Mouse (Mus musculus): ENCODE data around the gene Hesx1. TPM values are rescaled to one million over a fixed set of nuclear protein-coding genes. Genes with fewer than 3 reads are reported as not detected.

Hesx1 gene
- not detected for total RNA-seq (2023)

DNA sequence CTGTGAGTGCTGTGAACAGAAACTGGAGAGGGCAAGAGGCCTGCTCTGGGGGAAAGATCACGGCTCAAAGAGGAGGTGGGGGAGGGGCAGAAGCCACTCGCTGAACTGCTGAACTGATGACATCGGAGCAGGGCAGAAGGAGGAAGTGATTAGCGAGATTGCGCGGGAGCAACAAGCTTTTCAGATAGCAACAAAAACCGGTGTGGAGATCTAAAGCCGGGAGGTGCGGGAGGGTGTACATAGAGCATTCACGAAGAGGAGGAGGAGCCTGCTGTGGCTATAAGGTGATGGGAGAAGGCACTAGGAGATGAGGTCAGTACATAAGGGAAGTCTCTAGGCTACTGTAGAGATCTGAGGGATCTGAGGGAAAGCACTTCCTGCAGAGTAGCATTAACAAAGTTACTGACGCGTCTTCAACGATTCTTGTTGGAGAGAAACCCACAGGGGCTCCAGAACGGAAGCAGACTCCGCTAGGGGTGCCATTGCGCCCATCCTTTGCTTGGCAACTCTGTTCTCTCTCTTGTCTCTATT lies at the start of gene Hesx1:
Hesx1 (plus strand) TSS at position 206 of the 531 bp plus-strand sequence.

GRCm38 (mm10) chr14:26971106-26971789 lies 23.0 kb upstream of the Hesx1 start, which contains the start of gene Appl1:
Gene Appl1 (minus strand): TSS chr14:26971232.

GRCm38 (mm10) chr14:27038783-27039182 lies 44.6 kb downstream of the Hesx1 start, which contains the start of gene Il17rd:
Gene Il17rd (plus strand): TSS chr14:27038941.

Other genes with a start within 250 kb of the Hesx1 start
- not detected for gene Asb14, start 99.9 kb upstream of the Hesx1 start, total RNA-seq (2023)
- 45.9 TPM for gene Appl1, start 23.2 kb upstream of the Hesx1 start, total RNA-seq (2023)
- 0.56 TPM for gene Il17rd, start 44.5 kb downstream of the Hesx1 start, total RNA-seq (2023)
- 101 TPM for gene Arhgef3, start 120.5 kb downstream of the Hesx1 start, total RNA-seq (2023)

Measured in CD4-positive naive resting alpha-beta T cell, adult 76 days (primary cell).